Mouse (Mus musculus): Measurements from ENCODE around the gene Myo9a.

GRCm38 (mm10) chr9:59951943-59952342 is 201.2 kb downstream of the Myo9a start:
- TF ChIP-seq POLR2A (IDR thresholded peaks at IDR 0.05; ENCODE audit: borderline replicate concordance, extremely low read depth, insufficient read depth, insufficient read length, poor library complexity, severe bottlenecking) (no peak), CTCF (IDR thresholded peaks at IDR 0.05; ENCODE audit: borderline replicate concordance, extremely low read depth, insufficient read depth, insufficient read length) (no peak)
